Mouse (Mus musculus) embryonic facial prominence, embryonic 13.5 days (tissue): ENCODE results near the gene A930018P22Rik. TPM values are rescaled to one million over a fixed set of nuclear protein-coding genes. Genes with fewer than 3 reads are reported as not detected.

Experiments
- ATAC-seq: fragments of 200-750 bp; cut with Nextera tagmentation; 2 replicates; pipeline ENCODE4 v1.8.0; 2017; ENCODE audit warnings: low read depth; ENCODE audit not compliant: insufficient number of reproducible peaks, insufficient read depth, low FRiP score, low TSS enrichment
- H3K27ac ChIP-seq: fragments of 300-500 bp; sonication (generic); 2 replicates; pipeline ENCODE4 v1.5.1; 2015; ENCODE audit warnings: moderate library complexity, mild to moderate bottlenecking, inconsistent platforms
- H3K27me3 ChIP-seq: fragments of 300-500 bp; sonication (generic); 2 replicates; pipeline ENCODE4 v1.6.1; 2015; ENCODE audit warnings: mild to moderate bottlenecking, inconsistent platforms
- H3K36me3 ChIP-seq: fragments of 300-500 bp; sonication (generic); 2 replicates; pipeline ENCODE4 v1.6.1; 2015; ENCODE audit warnings: mild to moderate bottlenecking, inconsistent platforms
- H3K4me1 ChIP-seq: fragments of 300-500 bp; sonication (generic); 2 replicates; pipeline ENCODE4 v1.6.1; 2015; ENCODE audit warnings: inconsistent platforms
- H3K4me2 ChIP-seq: fragments of 300-500 bp; sonication (generic); 2 replicates; pipeline ENCODE4 v1.6.1; 2015; ENCODE audit warnings: moderate library complexity, mild to moderate bottlenecking, inconsistent platforms
- H3K4me3 ChIP-seq: fragments of 300-500 bp; sonication (generic); 2 replicates; pipeline ENCODE4 v1.5.1; 2015; ENCODE audit warnings: mild to moderate bottlenecking, inconsistent platforms
- H3K9ac ChIP-seq: fragments of 300-500 bp; sonication (generic); 2 replicates; pipeline ENCODE4 v1.6.1; 2015; ENCODE audit warnings: mild to moderate bottlenecking, inconsistent platforms
- H3K9me3 ChIP-seq: fragments of 300-500 bp; sonication (generic); 2 replicates; pipeline ENCODE4 v1.6.1; 2016; ENCODE audit warnings: inconsistent platforms
- WGBS: fragments of 180-500 bp; shearing (Covaris S2); methylation state at CpG from one replicate; pipeline ENCODE4 v1.1.7; 2015; ENCODE audit warnings: mixed read lengths; 5-methylcytosine and 5-hydroxymethylcytosine counted together
- polyA plus RNA-seq: library from polyadenylated mRNA; unstranded; fragments of >200 nt; fragmentation: Nextera tagmentation; extraction: Ambion mirVana; gene quantifications from 2 replicates; pipeline ENCODE4 v1.2.1, GENCODE M21; 2015

Gene A930018P22Rik
- polyA plus RNA-seq, 1 experiment from 2014 or later = not detected

- no peak overlapping the region for H3K27ac ChIP-seq
- H3K4me1 ChIP-seq = peaks cover 10% of the 10 kb centered on the region
- no peaks in the 10 kb centered on the region for H3K36me3 ChIP-seq
- peaks cover 15% of the 10 kb centered on the region for H3K27me3 ChIP-seq
- no peak overlapping the region for H3K4me2 ChIP-seq
- no peak overlapping the region for H3K4me3 ChIP-seq
- no peak for ATAC-seq
- WGBS = 54% methylated on average over 6 of the region's 6 CpGs
- H3K9ac ChIP-seq = no peak overlapping the region
- no peaks in the 10 kb centered on the region for H3K9me3 ChIP-seq
These were observed 2.3 kb upstream of the A930018P22Rik start for GRCm38 (mm10) chr2:104120312-104120711.

GRCm38 (mm10) chr2:104121681-104122504, 676 bp upstream of the A930018P22Rik start:
- ATAC-seq = no peak
- H3K27ac ChIP-seq = peak overlapping the region; percentile 62; the same call in 1 of the 2 replicates
- no peaks in the 10 kb centered on the region for H3K9me3 ChIP-seq
- peaks cover 18% of the 10 kb centered on the region for H3K27me3 ChIP-seq
- peaks cover 10% of the 10 kb centered on the region for H3K4me1 ChIP-seq
- H3K4me3 ChIP-seq = peak overlapping the region; percentile 71
- WGBS = 72% methylated on average over 8 of the region's 8 CpGs
- H3K4me2 ChIP-seq = peak overlapping the region; percentile 96
- no peaks in the 10 kb centered on the region for H3K36me3 ChIP-seq
- peak overlapping the region; percentile 81; the same call in 1 of the 2 replicates for H3K9ac ChIP-seq

- no peak for ATAC-seq
- H3K9me3 ChIP-seq = no peaks in the 10 kb centered on the region
- H3K9ac ChIP-seq = peak overlapping the region; percentile 81
- H3K36me3 ChIP-seq = no peaks in the 10 kb centered on the region
- H3K4me1 ChIP-seq = peaks cover 10% of the 10 kb centered on the region
- peak overlapping the region; percentile 71 for H3K4me3 ChIP-seq
- peaks cover 18% of the 10 kb centered on the region for H3K27me3 ChIP-seq
- H3K4me2 ChIP-seq = peak overlapping the region; percentile 96
- 30% methylated on average over 3 of the region's 3 CpGs for WGBS
- no peak overlapping the region for H3K27ac ChIP-seq
These were observed 971 bp downstream of the A930018P22Rik start for GRCm38 (mm10) chr2:104123540-104123939.

GRCm38 (mm10) chr2:104124071-104124470, 1.5 kb downstream of the A930018P22Rik start:
- H3K4me1 ChIP-seq = peaks cover 10% of the 10 kb centered on the region
- no peak overlapping the region for H3K27ac ChIP-seq
- no peak overlapping the region for H3K9ac ChIP-seq
- no peak for ATAC-seq
- peaks cover 18% of the 10 kb centered on the region for H3K27me3 ChIP-seq
- H3K4me2 ChIP-seq = no peak overlapping the region
- 67% methylated on average over 5 of the region's 5 CpGs for WGBS
- H3K9me3 ChIP-seq = no peaks in the 10 kb centered on the region
- no peaks in the 10 kb centered on the region for H3K36me3 ChIP-seq
- H3K4me3 ChIP-seq = no peak overlapping the region

- no peaks in the 10 kb centered on the region for H3K36me3 ChIP-seq
- no peak overlapping the region for H3K27ac ChIP-seq
- no peak for ATAC-seq
- H3K27me3 ChIP-seq = peaks cover 14% of the 10 kb centered on the region; the same call in 1 of the 2 replicates
- no peak overlapping the region for H3K9ac ChIP-seq
- no peak overlapping the region for H3K4me3 ChIP-seq
- WGBS = 77% methylated on average over 13 of the region's 13 CpGs
- no peak overlapping the region for H3K4me2 ChIP-seq
- no peaks in the 10 kb centered on the region for H3K9me3 ChIP-seq
- no peaks in the 10 kb centered on the region for H3K4me1 ChIP-seq
These were observed 6.4 kb downstream of the A930018P22Rik start for GRCm38 (mm10) chr2:104128803-104129531.

GRCm38 (mm10) chr2:104130165-104130564, 7.6 kb downstream of the A930018P22Rik start:
- Histone ChIP-seq H3K27me3 (peaks cover 4% of the 10 kb centered on the region; the same call in 1 of the 2 replicates), H3K4me1 (no peaks in the 10 kb centered on the region), H3K4me2 (no peak overlapping the region), H3K27ac (no peak overlapping the region), H3K4me3 (no peak overlapping the region), H3K9ac (no peak overlapping the region), H3K9me3 (no peaks in the 10 kb centered on the region), H3K36me3 (no peaks in the 10 kb centered on the region)
- ATAC-seq = 0 out of 2 replicates have a peak, but pooled peaks have one; percentile 27
- 70% methylated on average over 6 of the region's 6 CpGs for WGBS

GRCm38 (mm10) chr2:104130969-104131368, 8.4 kb downstream of the A930018P22Rik start:
- no peak for ATAC-seq
- WGBS = 58% methylated on average over 3 of the region's 3 CpGs
- no peak overlapping the region for H3K4me2 ChIP-seq
- no peak overlapping the region for H3K27ac ChIP-seq
- H3K4me3 ChIP-seq = no peak overlapping the region
- H3K4me1 ChIP-seq = no peaks in the 10 kb centered on the region
- H3K27me3 ChIP-seq = no peaks in the 10 kb centered on the region
- H3K36me3 ChIP-seq = no peaks in the 10 kb centered on the region
- no peak overlapping the region for H3K9ac ChIP-seq
- no peaks in the 10 kb centered on the region for H3K9me3 ChIP-seq

GRCm38 (mm10) chr2:104132266-104132859, 9.8 kb downstream of the A930018P22Rik start:
- Histone ChIP-seq H3K4me1 (no peaks in the 10 kb centered on the region), H3K9me3 (no peaks in the 10 kb centered on the region), H3K27ac (no peak overlapping the region), H3K4me3 (no peak overlapping the region), H3K4me2 (no peak overlapping the region), H3K36me3 (no peaks in the 10 kb centered on the region), H3K9ac (no peak overlapping the region), H3K27me3 (no peaks in the 10 kb centered on the region)
- no peak for ATAC-seq
- 71% methylated on average over 7 of the region's 7 CpGs for WGBS

- Histone ChIP-seq H3K9ac (no peak overlapping the region), H3K9me3 (no peaks in the 10 kb centered on the region), H3K27me3 (no peaks in the 10 kb centered on the region), H3K36me3 (no peaks in the 10 kb centered on the region), H3K4me2 (no peak overlapping the region), H3K4me3 (no peak overlapping the region), H3K4me1 (no peaks in the 10 kb centered on the region), H3K27ac (no peak overlapping the region)
- ATAC-seq = no peak
- 28% methylated on average over 10 of the region's 12 CpGs for WGBS
These were observed 10.7 kb downstream of the A930018P22Rik start for GRCm38 (mm10) chr2:104133042-104133810.

- H3K4me3 ChIP-seq = no peak overlapping the region
- no peak for ATAC-seq
- H3K27ac ChIP-seq = no peak overlapping the region
- H3K9me3 ChIP-seq = peaks cover 2% of the 10 kb centered on the region; the same call in 1 of the 2 replicates
- WGBS = 45% methylated on average over 8 of the region's 8 CpGs
- no peaks in the 10 kb centered on the region for H3K27me3 ChIP-seq
- H3K4me1 ChIP-seq = no peaks in the 10 kb centered on the region
- H3K9ac ChIP-seq = no peak overlapping the region
- H3K4me2 ChIP-seq = no peak overlapping the region
- no peaks in the 10 kb centered on the region for H3K36me3 ChIP-seq
These were observed 11.8 kb downstream of the A930018P22Rik start for GRCm38 (mm10) chr2:104134150-104135056.
